Mouse (Mus musculus): Measurements from ENCODE around the gene Trpc4.

Gene Trpc4

GRCm38 (mm10) chr3:54243136-54243535, 87.3 kb downstream of the Trpc4 start:
- no peaks in the 10 kb centered on the region for H3K36me3 ChIP-seq (ENCODE audit: insufficient read depth, low read length)
- TF ChIP-seq NANOG (IDR thresholded peaks at IDR 0.05; ENCODE audit: borderline replicate concordance, low read length) (no peak), POU5F1 (IDR thresholded peaks at IDR 0.05; ENCODE audit: borderline replicate concordance, low read length) (no peak), CTCF (conservative IDR thresholded peaks at IDR 0.05; ENCODE audit: low read length) (no peak)
- no peak overlapping the region for H3K4me3 ChIP-seq (replicated peaks; ENCODE audit: low read length)
- no peaks in the 10 kb centered on the region for H3K27me3 ChIP-seq (ENCODE audit: insufficient read depth, low read length)
- no peaks in the 10 kb centered on the region for H3K4me1 ChIP-seq (replicated peaks; ENCODE audit: low read depth, low read length)
- H3K9me3 ChIP-seq (ENCODE audit: low read length): 0 out of 2 replicates have a peak, but pooled peaks cover 3% of the 10 kb centered on the region

- no peaks in the 10 kb centered on the region for H3K27me3 ChIP-seq (ENCODE audit: insufficient read depth, low read length)
- H3K4me3 ChIP-seq (replicated peaks; ENCODE audit: low read length): no peak overlapping the region
- H3K36me3 ChIP-seq (ENCODE audit: insufficient read depth, low read length): no peaks in the 10 kb centered on the region
- H3K4me1 ChIP-seq (replicated peaks; ENCODE audit: low read depth, low read length): no peaks in the 10 kb centered on the region
- TF ChIP-seq POU5F1 (IDR thresholded peaks at IDR 0.05; ENCODE audit: borderline replicate concordance, low read length) (no peak), NANOG (IDR thresholded peaks at IDR 0.05; ENCODE audit: borderline replicate concordance, low read length) (no peak), CTCF (conservative IDR thresholded peaks at IDR 0.05; ENCODE audit: low read length) (no peak)
- H3K9me3 ChIP-seq (ENCODE audit: low read length): 0 out of 2 replicates have a peak, but pooled peaks cover 3% of the 10 kb centered on the region
These were observed 89.1 kb downstream of the Trpc4 start for GRCm38 (mm10) chr3:54244729-54245465.

- H3K27me3 ChIP-seq (ENCODE audit: insufficient read depth, low read length): no peaks in the 10 kb centered on the region
- no peak overlapping the region for H3K4me3 ChIP-seq (replicated peaks; ENCODE audit: low read length)
- no peaks in the 10 kb centered on the region for H3K36me3 ChIP-seq (ENCODE audit: insufficient read depth, low read length)
- no peaks in the 10 kb centered on the region for H3K4me1 ChIP-seq (replicated peaks; ENCODE audit: low read depth, low read length)
- 0 out of 2 replicates have a peak, but pooled peaks cover 3% of the 10 kb centered on the region for H3K9me3 ChIP-seq (ENCODE audit: low read length)
- no peak for TF ChIP-seq POU5F1 (IDR thresholded peaks at IDR 0.05; ENCODE audit: borderline replicate concordance, low read length)
- no peak for TF ChIP-seq NANOG (IDR thresholded peaks at IDR 0.05; ENCODE audit: borderline replicate concordance, low read length)
- TF ChIP-seq CTCF (conservative IDR thresholded peaks at IDR 0.05; ENCODE audit: low read length): no peak
These were observed 90.6 kb downstream of the Trpc4 start for GRCm38 (mm10) chr3:54246416-54246815.

GRCm38 (mm10) chr3:54249311-54249710, 93.5 kb downstream of the Trpc4 start:
- H3K9me3 ChIP-seq (ENCODE audit: low read length): peaks cover 6% of the 10 kb centered on the region; the same call in 1 of the 2 replicates
- no peaks in the 10 kb centered on the region for H3K36me3 ChIP-seq (ENCODE audit: insufficient read depth, low read length)
- TF ChIP-seq POU5F1 (IDR thresholded peaks at IDR 0.05; ENCODE audit: borderline replicate concordance, low read length) (no peak), CTCF (conservative IDR thresholded peaks at IDR 0.05; ENCODE audit: low read length) (no peak), NANOG (IDR thresholded peaks at IDR 0.05; ENCODE audit: borderline replicate concordance, low read length) (no peak)
- no peaks in the 10 kb centered on the region for H3K4me1 ChIP-seq (replicated peaks; ENCODE audit: low read depth, low read length)
- H3K27me3 ChIP-seq (ENCODE audit: insufficient read depth, low read length): no peaks in the 10 kb centered on the region
- no peak overlapping the region for H3K4me3 ChIP-seq (replicated peaks; ENCODE audit: low read length)

DNA sequence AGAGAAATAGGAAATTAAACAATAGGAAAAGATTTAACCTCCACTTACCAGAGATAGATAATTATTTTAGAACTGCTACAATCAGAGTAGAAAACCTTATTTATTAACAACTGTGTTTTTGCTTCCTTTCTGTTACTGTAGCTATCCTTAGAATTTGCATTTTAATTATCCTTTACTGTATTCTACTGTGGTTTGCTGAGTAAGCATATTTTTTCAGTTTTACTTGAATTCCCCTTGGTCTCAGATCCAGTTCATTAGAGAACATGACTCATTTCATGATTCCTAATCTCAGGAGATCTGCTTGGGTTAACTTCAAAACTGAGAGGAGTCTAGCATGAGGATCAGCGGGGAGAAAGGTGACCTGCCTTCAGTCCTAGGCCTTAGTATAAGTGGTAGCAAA, 111.1 kb downstream of the Trpc4 start:
- Histone ChIP-seq H3K4me1 (replicated peaks; ENCODE audit: low read depth, low read length) (no peaks in the 10 kb centered on the region), H3K9me3 (ENCODE audit: low read length) (no peaks in the 10 kb centered on the region), H3K27me3 (ENCODE audit: insufficient read depth, low read length) (no peaks in the 10 kb centered on the region), H3K4me3 (replicated peaks; ENCODE audit: low read length) (no peak overlapping the region), H3K36me3 (ENCODE audit: insufficient read depth, low read length) (no peaks in the 10 kb centered on the region)
- no peak for TF ChIP-seq POU5F1 (IDR thresholded peaks at IDR 0.05; ENCODE audit: borderline replicate concordance, low read length)
- TF ChIP-seq NANOG (IDR thresholded peaks at IDR 0.05; ENCODE audit: borderline replicate concordance, low read length): no peak
- TF ChIP-seq CTCF (conservative IDR thresholded peaks at IDR 0.05; ENCODE audit: low read length): no peak

GRCm38 (mm10) chr3:54269180-54269579, 113.3 kb downstream of the Trpc4 start:
- Histone ChIP-seq H3K4me3 (replicated peaks; ENCODE audit: low read length) (no peak overlapping the region), H3K27me3 (ENCODE audit: insufficient read depth, low read length) (no peaks in the 10 kb centered on the region), H3K36me3 (ENCODE audit: insufficient read depth, low read length) (no peaks in the 10 kb centered on the region), H3K9me3 (ENCODE audit: low read length) (0 out of 2 replicates have a peak, but pooled peaks cover 2% of the 10 kb centered on the region), H3K4me1 (replicated peaks; ENCODE audit: low read depth, low read length) (no peaks in the 10 kb centered on the region)
- TF ChIP-seq NANOG (IDR thresholded peaks at IDR 0.05; ENCODE audit: borderline replicate concordance, low read length) (no peak), CTCF (conservative IDR thresholded peaks at IDR 0.05; ENCODE audit: low read length) (no peak), POU5F1 (IDR thresholded peaks at IDR 0.05; ENCODE audit: borderline replicate concordance, low read length) (no peak)

DNA sequence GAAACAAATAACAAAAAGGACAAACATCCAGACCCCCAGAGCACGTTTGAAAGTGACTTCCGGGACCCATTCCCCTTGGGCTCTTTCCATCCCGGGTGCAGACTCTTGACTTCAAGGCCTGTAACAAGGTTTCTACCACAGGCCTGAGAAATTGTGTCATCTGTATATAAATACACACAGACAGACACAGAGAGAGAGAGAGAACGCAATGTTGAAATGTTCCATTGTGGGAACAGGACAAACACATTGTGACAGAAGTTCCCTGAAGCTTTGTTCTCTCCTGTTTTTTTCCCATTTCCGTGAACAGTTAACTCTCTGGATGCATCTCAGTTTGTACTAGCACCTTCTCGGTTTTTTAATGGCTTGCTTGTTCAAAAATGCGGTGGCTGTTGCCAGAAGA, 118.8 kb downstream of the Trpc4 start:
- TF ChIP-seq NANOG (IDR thresholded peaks at IDR 0.05; ENCODE audit: borderline replicate concordance, low read length): no peak
- TF ChIP-seq CTCF (conservative IDR thresholded peaks at IDR 0.05; ENCODE audit: low read length): no peak
- no peak for TF ChIP-seq POU5F1 (IDR thresholded peaks at IDR 0.05; ENCODE audit: borderline replicate concordance, low read length)
- H3K9me3 ChIP-seq (ENCODE audit: low read length): 0 out of 2 replicates have a peak, but pooled peaks cover 2% of the 10 kb centered on the region
- H3K4me3 ChIP-seq (replicated peaks; ENCODE audit: low read length): no peak overlapping the region
- no peaks in the 10 kb centered on the region for H3K4me1 ChIP-seq (replicated peaks; ENCODE audit: low read depth, low read length)
- H3K27me3 ChIP-seq (ENCODE audit: insufficient read depth, low read length): no peaks in the 10 kb centered on the region
- H3K36me3 ChIP-seq (ENCODE audit: insufficient read depth, low read length): no peaks in the 10 kb centered on the region

- Histone ChIP-seq H3K4me1 (replicated peaks; ENCODE audit: low read depth, low read length) (no peaks in the 10 kb centered on the region), H3K4me3 (replicated peaks; ENCODE audit: low read length) (no peak overlapping the region), H3K36me3 (ENCODE audit: insufficient read depth, low read length) (no peaks in the 10 kb centered on the region), H3K9me3 (ENCODE audit: low read length) (peaks cover 4% of the 10 kb centered on the region; the same call in 1 of the 2 replicates), H3K27me3 (ENCODE audit: insufficient read depth, low read length) (no peaks in the 10 kb centered on the region)
- TF ChIP-seq NANOG (IDR thresholded peaks at IDR 0.05; ENCODE audit: borderline replicate concordance, low read length): no peak
- no peak for TF ChIP-seq POU5F1 (IDR thresholded peaks at IDR 0.05; ENCODE audit: borderline replicate concordance, low read length)
- TF ChIP-seq CTCF (conservative IDR thresholded peaks at IDR 0.05; ENCODE audit: low read length): no peak
These were observed 133.9 kb downstream of the Trpc4 start for GRCm38 (mm10) chr3:54289731-54290130.

Data from E14TG2a.4 (cell line).